Mouse (Mus musculus) small intestine, adult 2 months (tissue): ENCODE measurements at regions not wholly inside any gene's neighbourhood (a gene's known extent, or its start where the extent isn't known, plus 50 kb on each side); places are given as distances from the start of the nearest gene placed in this dataset.

Source experiments
- CTCF ChIP-seq: fragments of 200-500 bp; IDR thresholded peaks from 2 replicates; pipeline ENCODE4 v1.5.1; 2012; ENCODE audit warnings: low read depth, mild to moderate bottlenecking, control low read depth, inconsistent platforms, low read length, moderate library complexity, mixed read lengths; ENCODE audit not compliant: insufficient replicate concordance, insufficient read length; ENCODE audit errors: extremely low read depth
- POLR2A ChIP-seq: fragments of 200-500 bp; IDR thresholded peaks from 2 replicates; pipeline ENCODE4 v1.6.1; 2012; ENCODE audit warnings: low read depth, mild to moderate bottlenecking, control low read depth, inconsistent platforms, low read length, moderate library complexity

GRCm38 (mm10) chr6:6389454-6390445, 172.8 kb upstream of the Slc25a13 start:
- no peak for TF ChIP-seq POLR2A
- TF ChIP-seq CTCF: no peak
